Mouse (Mus musculus) Patski (cell line): ENCODE measurements around the gene Maml3. TPM values are rescaled to one million over a fixed set of nuclear protein-coding genes. Genes with fewer than 3 reads are reported as not detected.
A peak's percentile ranks its signal among the peaks of the same experiment; 100 is the strongest.

Source experiments
- ATAC-seq: fragments of 100-300 bp; one replicate; pipeline ENCODE4 v1.8.0; 2021
- CTCF ChIA-PET: fragments of 350-600 bp; sonication (Branson Sonifier 250); formaldehyde crosslinking; loops from one replicate; lab custom pipeline; 2022; ENCODE audit warnings: inconsistent platforms; lab: Charles Lee
- POLR2A ChIA-PET: fragments of 350-600 bp; sonication (Branson Sonifier 250); formaldehyde crosslinking; loops from one replicate; lab custom pipeline; 2022; ENCODE audit warnings: antibody characterized with exemption, inconsistent platforms; lab: Charles Lee
- DNase-seq: peaks from one replicate; pipeline ENCODE4 v3.0.0-alpha.2; 2011; ENCODE audit warnings: low read depth, low spot score
- H3K27me3 ChIP-seq: fragments of 371-371 bp; one replicate; pipeline ENCODE4 v1.5.1; 2021
- CTCF ChIP-seq: fragments of 100-300 bp; IDR thresholded peaks from one replicate; pipeline ENCODE4 v1.5.1; 2021
- in situ Hi-C: fragments of 300-500 bp; cut with MboI; formaldehyde crosslinking; loops from 3 replicates; pipeline ENCODE4 v1.11.1; 2018; ENCODE audit warnings: low pct_unique_long_range_greater_than_20kb, mixed read lengths
- polyA plus RNA-seq: library from polyadenylated mRNA; unstranded; gene quantifications from one replicate; pipeline ENCODE4 v1.2.3, GENCODE M21; 2021

Gene Maml3
- polyA plus RNA-seq = 7.7 TPM

- in situ Hi-C loops = loop anchor here (5.0 kb wide), 3 partner anchors 42 to 162 kb away; no protein-coding TSS in a partner anchor
- ChIA-PET CTCF (interaction anchor here (1.2 to 3.2 kb wide), 2 partner anchors 11 to 71 kb away, joined by 3 to 7 read pairs; no protein-coding TSS in a partner anchor), POLR2A (interaction anchor here (0.6 to 1.4 kb wide), 7 partner anchors 16 to 197 kb away, joined by 3 to 8 read pairs (median 4); no protein-coding TSS in a partner anchor)
- no peaks in the 10 kb centered on the region for H3K27me3 ChIP-seq
- ATAC-seq (peak; percentile 18), DNase-seq (no peak)
- TF ChIP-seq CTCF = no peak
Measured at GRCm38 (mm10) chr3:52104636-52105151, at the start of gene Maml3. TSS of gene Maml3 (minus strand) at chr3:52105076.

- peaks cover 4% of the 10 kb centered on the region for H3K27me3 ChIP-seq
- ChIA-PET CTCF (interaction anchor here (1.0 to 1.6 kb wide), 2 partner anchors 9 to 11 kb away, joined by 3 read pairs; no protein-coding TSS in a partner anchor), POLR2A (interaction anchor here (1.1 kb wide), 1 partner anchor 10 kb away, joined by 3 read pairs; no protein-coding TSS in a partner anchor)
- ATAC-seq (peak; percentile 87), DNase-seq (no peak)
- TF ChIP-seq CTCF = no peak
- in situ Hi-C loops = no loop called here
Measured at GRCm38 (mm10) chr3:52151155-52151554, 46.3 kb upstream of the Maml3 start.

GRCm38 (mm10) chr3:52148301-52148700, 43.4 kb upstream of the Maml3 start:
- H3K27me3 ChIP-seq = no peaks in the 10 kb centered on the region
- ATAC-seq (no peak), DNase-seq (no peak)
- in situ Hi-C loops = no loop called here
- no peak for TF ChIP-seq CTCF
- ChIA-PET POLR2A (interaction anchor here (0.6 kb wide), 1 partner anchor 204 kb away, joined by 3 read pairs; no protein-coding TSS in a partner anchor), CTCF (interaction anchor here (0.9 kb wide), 1 partner anchor 233 kb away, joined by 3 read pairs; no protein-coding TSS in a partner anchor)

DNA sequence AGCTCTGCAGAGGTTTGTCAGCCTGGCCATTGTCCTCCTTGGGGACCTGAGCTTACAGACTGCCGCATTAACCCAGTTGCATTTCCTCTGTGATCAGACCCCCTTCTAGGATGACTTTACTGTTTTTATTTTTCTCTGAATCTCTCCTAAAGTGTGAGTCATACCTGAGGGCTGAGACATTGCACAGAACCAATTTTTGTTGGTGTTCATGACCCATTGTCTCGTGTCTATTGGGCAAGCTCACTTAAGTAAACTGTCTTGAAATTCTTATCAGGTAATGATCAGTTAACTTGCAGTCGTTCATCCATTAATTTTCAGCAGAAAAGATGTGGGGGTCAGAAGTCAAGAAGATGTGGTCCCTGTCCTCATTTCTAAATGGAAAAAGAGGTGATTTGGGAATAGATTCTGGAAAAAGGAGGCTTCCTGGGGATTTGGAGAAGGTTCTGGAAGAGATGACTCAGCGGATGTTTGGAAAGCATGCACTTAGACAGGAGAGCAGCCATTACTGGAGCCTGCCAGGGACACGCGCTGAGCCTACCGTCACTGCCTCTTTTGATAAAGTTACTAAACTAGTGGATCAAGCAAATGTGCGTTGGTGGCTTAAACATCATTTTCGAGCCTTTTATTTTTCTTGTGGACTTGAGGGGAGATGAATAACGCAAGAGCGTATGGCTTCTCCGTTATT, 40.0 kb upstream of the Maml3 start:
- in situ Hi-C loops = no loop called here
- ChIA-PET POLR2A (no interaction called here), CTCF (interaction anchor here (1.2 kb wide), 1 partner anchor 14 kb away, joined by 3 read pairs; no protein-coding TSS in a partner anchor)
- no peaks in the 10 kb centered on the region for H3K27me3 ChIP-seq
- DNase-seq (no peak), ATAC-seq (no peak)
- no peak for TF ChIP-seq CTCF

- no peaks in the 10 kb centered on the region for H3K27me3 ChIP-seq
- TF ChIP-seq CTCF = no peak
- DNase-seq (no peak), ATAC-seq (no peak)
- in situ Hi-C loops = no loop called here
- CTCF ChIA-PET = no interaction called here
- POLR2A ChIA-PET = no interaction called here
Measured at GRCm38 (mm10) chr3:52143017-52143416, 38.1 kb upstream of the Maml3 start.

GRCm38 (mm10) chr3:52140162-52140561, 35.3 kb upstream of the Maml3 start:
- in situ Hi-C loops = no loop called here
- no peaks in the 10 kb centered on the region for H3K27me3 ChIP-seq
- DNase-seq = peak; percentile 58
- CTCF ChIA-PET = interaction anchor here (1.3 to 1.5 kb wide), 3 partner anchors 10 to 19 kb away, joined by 3 to 4 read pairs (median 3); no protein-coding TSS in a partner anchor
- POLR2A ChIA-PET = interaction anchor here (1.3 kb wide), 1 partner anchor 18 kb away, joined by 3 read pairs; no protein-coding TSS in a partner anchor
- no peak for TF ChIP-seq CTCF
- peak; percentile 94 for ATAC-seq

DNA sequence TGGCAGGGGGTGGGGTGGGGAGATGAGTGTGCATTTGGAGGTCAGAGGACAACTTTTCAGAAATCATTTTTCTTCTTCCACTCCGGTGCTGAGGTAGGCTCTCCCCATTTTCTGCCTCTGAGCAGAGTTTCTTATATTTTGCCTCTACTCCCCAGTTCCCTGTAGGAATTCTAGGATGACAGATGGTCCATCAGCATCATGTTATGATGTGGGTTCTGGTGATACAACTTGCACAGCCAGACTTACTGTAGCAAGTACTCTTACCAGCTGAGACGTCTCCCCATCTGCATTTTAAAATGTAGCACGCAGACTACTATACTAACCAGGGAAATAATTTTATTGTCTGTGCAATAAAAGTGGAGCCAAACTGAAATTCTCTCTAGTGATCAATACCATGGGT, 20.5 kb upstream of the Maml3 start:
- in situ Hi-C loops = no loop called here
- no peak for TF ChIP-seq CTCF
- CTCF ChIA-PET = interaction anchor here (1.1 kb wide), 1 partner anchor 9 kb away, joined by 3 read pairs; no protein-coding TSS in a partner anchor
- no peak for DNase-seq
- no peak for ATAC-seq
- POLR2A ChIA-PET = interaction anchor here (0.6 kb wide), 1 partner anchor 20 kb away, joined by 4 read pairs; the partner anchor contains the start of gene Maml3
- peaks cover 22% of the 10 kb centered on the region for H3K27me3 ChIP-seq

GRCm38 (mm10) chr3:52120858-52121257, 16.0 kb upstream of the Maml3 start:
- in situ Hi-C loops = no loop called here
- ATAC-seq (no peak), DNase-seq (no peak)
- peaks cover 4% of the 10 kb centered on the region for H3K27me3 ChIP-seq
- no peak for TF ChIP-seq CTCF
- CTCF ChIA-PET = interaction anchor here (1.2 to 1.9 kb wide), 4 partner anchors 7 to 32 kb away, joined by 3 to 7 read pairs (median 5); no protein-coding TSS in a partner anchor
- POLR2A ChIA-PET = interaction anchor here (1.7 kb wide), 1 partner anchor 16 kb away, joined by 8 read pairs; the partner anchor contains the start of gene Maml3

DNA sequence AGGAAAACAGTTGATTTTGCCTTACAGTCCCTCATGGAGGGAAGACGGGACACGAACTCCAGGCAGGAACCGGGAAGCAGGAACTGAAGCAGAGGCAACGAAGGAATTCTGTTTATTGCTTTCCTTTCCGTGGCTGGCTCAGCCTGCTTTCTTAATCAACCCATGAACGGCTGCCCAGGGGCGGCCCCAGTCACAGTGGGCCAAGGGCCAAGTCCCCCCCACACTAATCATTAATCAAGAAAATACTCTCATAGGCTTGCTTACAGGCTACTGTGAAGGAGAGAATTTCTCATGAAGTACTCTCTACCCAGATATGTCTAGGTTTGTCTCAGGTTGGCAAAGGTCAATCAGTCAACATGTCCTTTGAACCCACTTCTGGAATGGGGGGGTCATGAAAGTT, 14.3 kb upstream of the Maml3 start:
- ChIA-PET CTCF (interaction anchor here (1.6 to 1.9 kb wide), 2 partner anchors 9 to 11 kb away, joined by 6 to 7 read pairs; no protein-coding TSS in a partner anchor), POLR2A (interaction anchor here (1.5 to 1.7 kb wide), 2 partner anchors 14 to 17 kb away, joined by 3 to 8 read pairs; partner anchors contain the start of gene Maml3)
- no peaks in the 10 kb centered on the region for H3K27me3 ChIP-seq
- no peak for TF ChIP-seq CTCF
- DNase-seq = no peak
- no peak for ATAC-seq
- in situ Hi-C loops = no loop called here

- ChIA-PET POLR2A (interaction anchor here (0.6 kb wide), 1 partner anchor 12 kb away, joined by 3 read pairs; no protein-coding TSS in a partner anchor), CTCF (interaction anchor here (1.4 to 2.3 kb wide), 3 partner anchors 9 to 80 kb away, joined by 3 to 7 read pairs (median 4); partner anchors contain the start of gene Maml3)
- ATAC-seq (no peak), DNase-seq (no peak)
- TF ChIP-seq CTCF = no peak
- in situ Hi-C loops = no loop called here
- H3K27me3 ChIP-seq = no peaks in the 10 kb centered on the region
Measured at GRCm38 (mm10) chr3:52115421-52115820, 10.5 kb upstream of the Maml3 start.
